Mouse (Mus musculus): ENCODE results near the gene Tmtc2. TPM values are rescaled to one million over a fixed set of nuclear protein-coding genes. Genes with fewer than 3 reads are reported as not detected.
A peak's percentile ranks its signal among the peaks of the same experiment; 100 is the strongest.

Gene Tmtc2
- polyA plus RNA-seq, 1 experiment from 2014 or later = 8.1 TPM

DNA sequence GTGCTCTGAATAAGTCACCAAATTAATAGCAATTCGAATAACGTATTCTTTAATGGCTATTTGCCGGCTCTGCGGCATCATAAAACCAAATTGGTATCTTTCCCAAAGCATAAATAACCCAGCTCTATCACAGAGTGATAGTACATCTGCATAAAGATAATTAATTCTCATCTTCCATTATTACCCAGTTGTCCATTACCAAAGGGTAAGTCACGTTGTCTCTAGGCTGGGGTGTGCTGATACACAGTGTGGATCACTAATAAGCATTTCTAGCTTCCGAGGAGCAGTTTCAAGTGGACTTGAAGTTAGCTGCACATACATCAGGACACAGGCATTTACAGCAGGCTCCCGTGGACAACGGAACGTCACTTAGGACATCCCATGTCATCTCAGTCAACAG lies 56.1 kb downstream of the Tmtc2 start:
- DNase-seq (no peak), ATAC-seq (ENCODE audit: low FRiP score, low TSS enrichment) (no peak)
- 90% methylated on average over 9 of the region's 9 CpGs for WGBS
- H3K9ac ChIP-seq (replicated peaks; ENCODE audit: low read length) = no peak overlapping the region
- H3K4me3 ChIP-seq (replicated peaks; ENCODE audit: low read depth, low read length) = no peak overlapping the region
- H3K4me2 ChIP-seq (ENCODE audit: low read length) = no peak overlapping the region
- H3K36me3 ChIP-seq (ENCODE audit: control insufficient read depth, insufficient read depth, low read length) = no peaks in the 10 kb centered on the region
- no peaks in the 10 kb centered on the region for H3K27me3 ChIP-seq (ENCODE audit: control insufficient read depth, insufficient read depth, low read length)
- H3K4me1 ChIP-seq (ENCODE audit: control insufficient read depth, insufficient read depth, low read length) = 0 out of 2 replicates have a peak, but pooled peaks cover 1% of the 10 kb centered on the region
- H3K27ac ChIP-seq (replicated peaks; ENCODE audit: low read depth, low read length) = no peak overlapping the region
- no peaks in the 10 kb centered on the region for H3K9me3 ChIP-seq (ENCODE audit: control insufficient read depth, low read length)

DNA sequence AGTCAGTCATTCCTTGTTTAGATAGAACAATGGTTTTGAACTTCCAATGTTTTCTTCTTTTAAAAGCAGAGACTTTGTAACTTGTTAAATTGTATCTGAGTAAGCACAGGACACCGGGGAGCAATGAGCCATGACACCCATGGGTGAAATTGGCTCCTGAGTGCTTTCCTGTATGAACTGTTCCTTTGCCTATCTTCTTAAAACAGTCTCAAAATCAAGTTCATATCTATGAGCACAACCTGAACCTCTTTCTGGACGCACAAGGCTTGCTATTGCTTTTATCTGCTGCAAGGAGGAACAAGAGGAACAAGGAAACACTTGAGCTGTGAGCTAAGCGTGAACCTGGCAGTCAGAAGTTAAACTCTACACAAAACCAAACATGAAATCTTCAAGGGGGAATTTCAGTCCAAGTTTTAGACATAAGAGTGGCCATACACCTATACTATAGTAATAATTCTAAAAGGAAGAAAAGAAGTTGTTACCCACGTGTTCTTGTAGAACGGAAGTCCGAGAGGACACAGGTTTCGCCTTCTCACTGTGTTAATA lies 60.4 kb downstream of the Tmtc2 start:
- Histone ChIP-seq H3K36me3 (ENCODE audit: control insufficient read depth, insufficient read depth, low read length) (no peaks in the 10 kb centered on the region), H3K27me3 (ENCODE audit: control insufficient read depth, insufficient read depth, low read length) (no peaks in the 10 kb centered on the region), H3K4me3 (replicated peaks; ENCODE audit: low read depth, low read length) (no peak overlapping the region), H3K9me3 (ENCODE audit: control insufficient read depth, low read length) (no peaks in the 10 kb centered on the region), H3K4me1 (ENCODE audit: control insufficient read depth, insufficient read depth, low read length) (peaks cover 25% of the 10 kb centered on the region), H3K9ac (replicated peaks; ENCODE audit: low read length) (no peak overlapping the region), H3K4me2 (ENCODE audit: low read length) (no peak overlapping the region), H3K27ac (replicated peaks; ENCODE audit: low read depth, low read length) (no peak overlapping the region)
- no peak for DNase-seq
- no peak for ATAC-seq (ENCODE audit: low FRiP score, low TSS enrichment)
- whole genome bisulfite sequencing = 68% methylated on average over 7 of the region's 7 CpGs

DNA sequence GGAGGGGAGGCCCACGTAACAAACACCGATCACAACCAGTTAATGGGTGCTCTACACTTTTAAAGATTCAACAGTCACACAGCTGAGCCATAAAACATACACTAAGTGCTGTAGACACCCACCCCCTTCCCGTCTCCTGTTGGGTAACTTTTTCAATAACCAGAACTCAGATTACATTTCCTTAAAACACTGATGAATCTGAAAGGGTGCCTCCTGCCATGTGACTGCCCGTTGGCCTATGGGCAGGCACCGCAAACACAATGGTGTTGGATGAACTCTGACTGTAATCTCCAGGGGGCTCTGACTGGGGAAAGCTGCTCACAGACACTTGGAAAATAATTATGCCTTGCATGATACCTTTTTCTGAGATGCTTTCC lies 64.4 kb downstream of the Tmtc2 start:
- WGBS = 38% methylated on average over 5 of the region's 5 CpGs
- DNase-seq (no peak), ATAC-seq (ENCODE audit: low FRiP score, low TSS enrichment) (no peak)
- no peaks in the 10 kb centered on the region for H3K36me3 ChIP-seq (ENCODE audit: control insufficient read depth, insufficient read depth, low read length)
- H3K4me3 ChIP-seq (replicated peaks; ENCODE audit: low read depth, low read length) = 0 out of 2 replicates have a peak overlapping the region, but pooled peaks have one; percentile 8
- H3K27me3 ChIP-seq (ENCODE audit: control insufficient read depth, insufficient read depth, low read length) = no peaks in the 10 kb centered on the region
- peaks cover 25% of the 10 kb centered on the region for H3K4me1 ChIP-seq (ENCODE audit: control insufficient read depth, insufficient read depth, low read length)
- peak overlapping the region; percentile 39 for H3K4me2 ChIP-seq (ENCODE audit: low read length)
- H3K27ac ChIP-seq (replicated peaks; ENCODE audit: low read depth, low read length) = no peak overlapping the region
- no peaks in the 10 kb centered on the region for H3K9me3 ChIP-seq (ENCODE audit: control insufficient read depth, low read length)
- H3K9ac ChIP-seq (replicated peaks; ENCODE audit: low read length) = no peak overlapping the region

- Histone ChIP-seq H3K9ac (replicated peaks; ENCODE audit: low read length) (no peak overlapping the region), H3K27me3 (ENCODE audit: control insufficient read depth, insufficient read depth, low read length) (no peaks in the 10 kb centered on the region), H3K4me2 (ENCODE audit: low read length) (peak overlapping the region; percentile 39), H3K4me1 (ENCODE audit: control insufficient read depth, insufficient read depth, low read length) (peaks cover 25% of the 10 kb centered on the region), H3K36me3 (ENCODE audit: control insufficient read depth, insufficient read depth, low read length) (no peaks in the 10 kb centered on the region), H3K9me3 (ENCODE audit: control insufficient read depth, low read length) (no peaks in the 10 kb centered on the region), H3K27ac (replicated peaks; ENCODE audit: low read depth, low read length) (no peak overlapping the region), H3K4me3 (replicated peaks; ENCODE audit: low read depth, low read length) (0 out of 2 replicates have a peak overlapping the region, but pooled peaks have one; percentile 8)
- ATAC-seq (ENCODE audit: low FRiP score, low TSS enrichment) = no peak
- DNase-seq = no peak
- 35% methylated on average over 11 of the region's 12 CpGs for WGBS
Observed at GRCm38 (mm10) chr10:105509146-105509895, 64.9 kb downstream of the Tmtc2 start.

GRCm38 (mm10) chr10:105507982-105508786 lies 66.1 kb downstream of the Tmtc2 start:
- DNase-seq = no peak
- Histone ChIP-seq H3K27me3 (ENCODE audit: control insufficient read depth, insufficient read depth, low read length) (no peaks in the 10 kb centered on the region), H3K36me3 (ENCODE audit: control insufficient read depth, insufficient read depth, low read length) (no peaks in the 10 kb centered on the region), H3K4me3 (replicated peaks; ENCODE audit: low read depth, low read length) (no peak overlapping the region), H3K4me2 (ENCODE audit: low read length) (no peak overlapping the region), H3K4me1 (ENCODE audit: control insufficient read depth, insufficient read depth, low read length) (peaks cover 25% of the 10 kb centered on the region), H3K9ac (replicated peaks; ENCODE audit: low read length) (no peak overlapping the region), H3K27ac (replicated peaks; ENCODE audit: low read depth, low read length) (no peak overlapping the region), H3K9me3 (ENCODE audit: control insufficient read depth, low read length) (no peaks in the 10 kb centered on the region)
- 71% methylated on average over 3 of the region's 3 CpGs for WGBS
- ATAC-seq (ENCODE audit: low FRiP score, low TSS enrichment) = no peak

GRCm38 (mm10) chr10:105506046-105506445 lies 68.2 kb downstream of the Tmtc2 start:
- Histone ChIP-seq H3K9ac (replicated peaks; ENCODE audit: low read length) (no peak overlapping the region), H3K4me3 (replicated peaks; ENCODE audit: low read depth, low read length) (no peak overlapping the region), H3K27me3 (ENCODE audit: control insufficient read depth, insufficient read depth, low read length) (no peaks in the 10 kb centered on the region), H3K4me1 (ENCODE audit: control insufficient read depth, insufficient read depth, low read length) (peaks cover 22% of the 10 kb centered on the region), H3K4me2 (ENCODE audit: low read length) (no peak overlapping the region), H3K27ac (replicated peaks; ENCODE audit: low read depth, low read length) (no peak overlapping the region), H3K36me3 (ENCODE audit: control insufficient read depth, insufficient read depth, low read length) (no peaks in the 10 kb centered on the region), H3K9me3 (ENCODE audit: control insufficient read depth, low read length) (no peaks in the 10 kb centered on the region)
- 94% methylated on average over 4 of the region's 4 CpGs for WGBS
- DNase-seq (no peak), ATAC-seq (ENCODE audit: low FRiP score, low TSS enrichment) (no peak)

DNA sequence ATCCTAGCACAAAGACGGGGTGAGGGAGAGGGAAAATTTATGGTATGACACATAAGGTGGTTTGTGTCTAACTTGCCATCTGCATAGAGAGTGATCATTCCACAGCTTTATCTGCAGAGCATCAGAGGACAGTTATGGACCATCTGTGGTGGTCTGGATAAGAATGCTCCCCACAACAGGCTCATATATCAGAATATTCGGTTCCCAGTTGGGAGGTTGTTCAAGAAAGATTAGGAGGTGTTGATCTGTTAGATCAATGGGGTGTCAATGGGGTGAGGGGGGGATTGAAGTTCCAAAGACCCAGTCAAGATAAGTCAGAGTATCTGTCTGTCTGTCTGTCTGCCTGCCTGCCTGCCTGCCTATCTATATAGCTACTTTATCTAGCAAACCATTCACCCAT lies 69.8 kb downstream of the Tmtc2 start:
- ATAC-seq (ENCODE audit: low FRiP score, low TSS enrichment) (no peak), DNase-seq (no peak)
- no peaks in the 10 kb centered on the region for H3K36me3 ChIP-seq (ENCODE audit: control insufficient read depth, insufficient read depth, low read length)
- H3K4me1 ChIP-seq (ENCODE audit: control insufficient read depth, insufficient read depth, low read length) = peaks cover 6% of the 10 kb centered on the region
- WGBS = 94% methylated on average over 2 of the region's 2 CpGs
- no peaks in the 10 kb centered on the region for H3K27me3 ChIP-seq (ENCODE audit: control insufficient read depth, insufficient read depth, low read length)
- H3K4me2 ChIP-seq (ENCODE audit: low read length) = no peak overlapping the region
- H3K27ac ChIP-seq (replicated peaks; ENCODE audit: low read depth, low read length) = no peak overlapping the region
- H3K9ac ChIP-seq (replicated peaks; ENCODE audit: low read length) = no peak overlapping the region
- H3K4me3 ChIP-seq (replicated peaks; ENCODE audit: low read depth, low read length) = no peak overlapping the region
- H3K9me3 ChIP-seq (ENCODE audit: control insufficient read depth, low read length) = no peaks in the 10 kb centered on the region

GRCm38 (mm10) chr10:105501736-105502135 lies 72.5 kb downstream of the Tmtc2 start:
- ATAC-seq (ENCODE audit: low FRiP score, low TSS enrichment) (no peak), DNase-seq (no peak)
- no peak overlapping the region for H3K4me3 ChIP-seq (replicated peaks; ENCODE audit: low read depth, low read length)
- no peaks in the 10 kb centered on the region for H3K27me3 ChIP-seq (ENCODE audit: control insufficient read depth, insufficient read depth, low read length)
- H3K36me3 ChIP-seq (ENCODE audit: control insufficient read depth, insufficient read depth, low read length) = no peaks in the 10 kb centered on the region
- no peak overlapping the region for H3K9ac ChIP-seq (replicated peaks; ENCODE audit: low read length)
- H3K4me1 ChIP-seq (ENCODE audit: control insufficient read depth, insufficient read depth, low read length) = no peaks in the 10 kb centered on the region
- no peaks in the 10 kb centered on the region for H3K9me3 ChIP-seq (ENCODE audit: control insufficient read depth, low read length)
- H3K4me2 ChIP-seq (ENCODE audit: low read length) = no peak overlapping the region
- WGBS = 66% methylated on average over 7 of the region's 7 CpGs
- H3K27ac ChIP-seq (replicated peaks; ENCODE audit: low read depth, low read length) = no peak overlapping the region
